Mouse (Mus musculus) erythroblast, embryonic 14.5 days (primary cell): ENCODE measurements around the gene Ctnna3. TPM values are rescaled to one million over a fixed set of nuclear protein-coding genes. Genes with fewer than 3 reads are reported as not detected.
"Not testable (repeated sequence)": the region's sequence is repeated elsewhere in the genome, so short reads cannot be mapped to it uniquely, and the experiment has no call there.

ENCODE experiments used
- H3K27me3 ChIP-seq: 2 replicates; pipeline ENCODE4 v1.6.1; 2012; ENCODE audit warnings: inconsistent platforms; ENCODE audit not compliant: control insufficient read depth
- H3K36me3 ChIP-seq: 2 replicates; pipeline ENCODE4 v1.6.1; 2012; ENCODE audit warnings: mild to moderate bottlenecking, inconsistent platforms; ENCODE audit not compliant: control insufficient read depth
- H3K4me1 ChIP-seq: 2 replicates; pipeline ENCODE4 v1.6.1; 2012; ENCODE audit warnings: inconsistent platforms; ENCODE audit not compliant: control insufficient read depth
- H3K4me3 ChIP-seq: replicated peaks from 2 replicates; pipeline ENCODE3; 2012; ENCODE audit warnings: moderate library complexity, mild to moderate bottlenecking, inconsistent platforms
- H3K9me3 ChIP-seq: 2 replicates; pipeline ENCODE4 v1.6.1; 2012; ENCODE audit warnings: low read length, inconsistent platforms, mixed read lengths; ENCODE audit not compliant: control insufficient read depth
- GATA1 ChIP-seq: IDR thresholded peaks from 2 replicates; pipeline ENCODE4 v1.6.1; 2012; ENCODE audit warnings: low read length, inconsistent platforms, mixed read lengths
- TAL1 ChIP-seq: IDR thresholded peaks from 3 replicates; pipeline ENCODE4 v1.6.1; 2012; ENCODE audit warnings: low read length, inconsistent platforms, mixed read lengths
- polyA plus RNA-seq: library from polyadenylated mRNA; stranded (reverse); fragments of >175 nt; gene quantifications from 2 replicates; pipeline ENCODE4 v1.2.3, GENCODE M21; 2012

Gene Ctnna3
- polyA plus RNA-seq, 1 experiment = not detected

- H3K36me3 ChIP-seq = no peaks in the 10 kb centered on the region
- H3K4me1 ChIP-seq = no peaks in the 10 kb centered on the region
- H3K27me3 ChIP-seq = no peaks in the 10 kb centered on the region
- no peak for TF ChIP-seq TAL1
- no peak for TF ChIP-seq GATA1
- H3K9me3 ChIP-seq = peaks cover 16% of the 10 kb centered on the region
- H3K4me3 ChIP-seq = no peak overlapping the region
These were observed 705.6 kb downstream of the Ctnna3 start for GRCm38 (mm10) chr10:64135481-64135880.

DNA sequence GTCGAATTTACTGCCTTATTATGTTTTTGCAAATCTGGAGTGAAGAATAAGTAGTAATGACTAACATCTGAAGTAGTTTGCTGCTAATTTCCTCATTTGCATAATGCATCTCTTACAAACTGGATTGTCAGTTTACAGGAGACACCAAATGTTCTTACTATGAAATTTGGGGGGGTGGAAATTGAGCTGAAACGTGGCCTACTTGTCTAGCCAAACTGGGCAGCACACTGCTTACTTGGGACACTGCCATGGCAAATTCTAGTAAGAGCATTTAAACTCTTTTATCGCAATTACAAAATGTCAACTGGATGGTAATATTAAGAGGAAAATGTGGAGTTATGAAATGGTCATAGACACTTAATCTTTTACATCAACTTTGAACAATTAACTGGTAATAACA, 716.6 kb downstream of the Ctnna3 start:
- H3K36me3 ChIP-seq = no peaks in the 10 kb centered on the region
- H3K4me3 ChIP-seq = no peak overlapping the region
- no peaks in the 10 kb centered on the region for H3K4me1 ChIP-seq
- TF ChIP-seq GATA1 (no peak), TAL1 (no peak)
- H3K27me3 ChIP-seq = no peaks in the 10 kb centered on the region
- H3K9me3 ChIP-seq = peaks cover 4% of the 10 kb centered on the region

DNA sequence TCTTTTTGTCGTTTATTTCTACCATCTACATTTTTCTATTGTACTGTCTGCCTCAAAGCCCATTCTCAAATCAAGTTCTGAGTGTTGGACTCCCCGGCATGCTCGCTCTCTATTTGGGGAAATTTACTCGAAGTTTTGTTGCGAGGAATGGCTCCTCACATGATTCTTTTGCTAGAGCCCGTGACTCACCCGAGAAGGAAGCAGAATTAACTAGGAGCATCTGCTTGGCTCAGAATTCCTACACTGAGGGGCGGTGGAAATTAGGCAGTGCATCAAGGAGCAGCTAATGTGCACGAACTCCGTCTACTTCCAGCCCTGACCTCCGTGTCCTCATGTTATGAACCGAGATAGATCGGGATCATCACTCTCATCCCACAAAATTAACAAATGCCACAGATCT, 751.8 kb downstream of the Ctnna3 start:
- H3K9me3 ChIP-seq = peaks cover 30% of the 10 kb centered on the region
- TF ChIP-seq TAL1 (no peak), GATA1 (no peak)
- H3K36me3 ChIP-seq = no peaks in the 10 kb centered on the region
- H3K4me1 ChIP-seq = no peaks in the 10 kb centered on the region
- H3K4me3 ChIP-seq = no peak overlapping the region
- H3K27me3 ChIP-seq = no peaks in the 10 kb centered on the region

GRCm38 (mm10) chr10:64182731-64183130, 752.8 kb downstream of the Ctnna3 start:
- TF ChIP-seq TAL1 = no peak
- no peak for TF ChIP-seq GATA1
- H3K4me1 ChIP-seq = no peaks in the 10 kb centered on the region
- H3K27me3 ChIP-seq = no peaks in the 10 kb centered on the region
- no peak overlapping the region for H3K4me3 ChIP-seq
- H3K9me3 ChIP-seq = peaks cover 31% of the 10 kb centered on the region
- no peaks in the 10 kb centered on the region for H3K36me3 ChIP-seq

DNA sequence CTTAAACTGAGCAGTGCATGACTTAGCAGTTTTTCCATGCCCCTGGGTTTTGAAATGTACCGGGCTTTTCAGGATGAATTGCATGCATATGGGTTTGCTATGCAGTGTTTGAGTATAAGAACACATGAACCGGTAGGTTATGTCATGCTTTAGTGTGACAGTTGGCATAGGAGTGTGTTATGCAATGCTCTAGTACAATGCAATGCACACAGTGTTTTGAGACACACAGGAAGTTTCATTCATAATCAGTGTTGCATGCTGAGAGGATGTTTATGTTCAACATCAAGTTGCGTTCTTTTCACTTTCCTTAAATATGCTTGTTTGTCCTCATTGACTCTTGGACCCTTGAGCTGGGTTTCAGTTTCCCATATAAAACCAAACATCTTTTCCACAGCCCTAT, 758.1 kb downstream of the Ctnna3 start:
- Histone ChIP-seq H3K27me3 (no peaks in the 10 kb centered on the region), H3K36me3 (no peaks in the 10 kb centered on the region), H3K4me1 (no peaks in the 10 kb centered on the region), H3K4me3 (no peak overlapping the region), H3K9me3 (peaks cover 17% of the 10 kb centered on the region)
- TF ChIP-seq GATA1 = no peak

GRCm38 (mm10) chr10:64197584-64197983, 767.7 kb downstream of the Ctnna3 start:
- H3K36me3 ChIP-seq = no peaks in the 10 kb centered on the region
- peaks cover 4% of the 10 kb centered on the region for H3K9me3 ChIP-seq
- TF ChIP-seq TAL1 (no peak), GATA1 (no peak)
- no peaks in the 10 kb centered on the region for H3K4me1 ChIP-seq
- H3K27me3 ChIP-seq = no peaks in the 10 kb centered on the region
- no peak overlapping the region for H3K4me3 ChIP-seq

- Histone ChIP-seq H3K27me3 (no peaks in the 10 kb centered on the region), H3K36me3 (no peaks in the 10 kb centered on the region), H3K4me1 (no peaks in the 10 kb centered on the region), H3K9me3 (peaks cover 6% of the 10 kb centered on the region), H3K4me3 (no peak overlapping the region)
- no peak for TF ChIP-seq GATA1
- TF ChIP-seq TAL1 = no peak
These were observed 785.7 kb downstream of the Ctnna3 start for GRCm38 (mm10) chr10:64215632-64216031.

- no peaks in the 10 kb centered on the region for H3K9me3 ChIP-seq
- TF ChIP-seq GATA1 (no peak), TAL1 (no peak)
- no peaks in the 10 kb centered on the region for H3K4me1 ChIP-seq
- H3K36me3 ChIP-seq = no peaks in the 10 kb centered on the region
- no peaks in the 10 kb centered on the region for H3K27me3 ChIP-seq
- no peak overlapping the region for H3K4me3 ChIP-seq
These were observed 793.1 kb downstream of the Ctnna3 start for GRCm38 (mm10) chr10:64223023-64223422.

DNA sequence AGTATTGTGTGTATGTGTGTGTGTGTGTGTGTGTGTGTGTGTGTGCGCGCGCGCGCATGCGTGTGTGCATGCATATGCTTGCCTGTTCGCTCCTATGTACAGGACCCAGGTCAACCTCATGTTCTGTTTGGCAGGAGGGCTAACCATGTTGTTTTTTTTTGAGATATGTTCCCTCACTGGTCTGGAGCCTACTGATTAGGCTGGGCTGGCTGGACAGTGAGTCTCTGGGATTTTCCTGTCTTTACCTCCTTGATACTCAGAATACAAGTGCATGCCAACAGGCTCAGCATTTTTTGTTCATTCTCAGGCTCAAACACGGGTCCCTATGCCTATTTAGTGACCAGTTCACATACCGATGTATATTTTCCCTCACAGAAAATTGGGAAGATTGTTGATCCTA, 794.1 kb downstream of the Ctnna3 start:
- Histone ChIP-seq H3K36me3 (no peaks in the 10 kb centered on the region), H3K4me3 (no peak overlapping the region), H3K4me1 (no peaks in the 10 kb centered on the region), H3K9me3 (no peaks in the 10 kb centered on the region), H3K27me3 (no peaks in the 10 kb centered on the region)
- TF ChIP-seq TAL1 (no peak), GATA1 (no peak)

GRCm38 (mm10) chr10:64224424-64224823, 794.5 kb downstream of the Ctnna3 start:
- H3K4me3 ChIP-seq = no peak overlapping the region
- H3K4me1 ChIP-seq = no peaks in the 10 kb centered on the region
- H3K27me3 ChIP-seq = no peaks in the 10 kb centered on the region
- no peak for TF ChIP-seq GATA1
- TF ChIP-seq TAL1 = no peak
- H3K36me3 ChIP-seq = no peaks in the 10 kb centered on the region
- H3K9me3 ChIP-seq = no peaks in the 10 kb centered on the region

- not testable (repeated sequence) for H3K4me1 ChIP-seq, H3K27me3 ChIP-seq, H3K36me3 ChIP-seq, H3K9me3 ChIP-seq, H3K4me3 ChIP-seq
These were observed 795.9 kb downstream of the Ctnna3 start for GRCm38 (mm10) chr10:64225826-64226225.
